Mouse (Mus musculus): ENCODE data around the gene Rnf215.
"Not testable (repeated sequence)": the region's sequence is repeated elsewhere in the genome, so short reads cannot be mapped to it uniquely, and the experiment has no call there.

Gene Rnf215

GRCm38 (mm10) chr11:4147098-4147497, 12.1 kb downstream of the Rnf215 start:
- DNase-seq (ENCODE audit: low read depth): no peak

- no peak for DNase-seq (ENCODE audit: low read depth)
Measured at GRCm38 (mm10) chr11:4148120-4148519, 13.1 kb downstream of the Rnf215 start.

- DNase-seq (ENCODE audit: low read depth): no peak
Measured at GRCm38 (mm10) chr11:4148536-4149156, 13.6 kb downstream of the Rnf215 start.

- DNase-seq (ENCODE audit: low read depth): no peak
Measured at GRCm38 (mm10) chr11:4149886-4150285, 14.9 kb downstream of the Rnf215 start.

- no peak for DNase-seq (ENCODE audit: low read depth)
Measured at GRCm38 (mm10) chr11:4153694-4154093, 18.7 kb downstream of the Rnf215 start.

GRCm38 (mm10) chr11:4155641-4156040, 20.6 kb downstream of the Rnf215 start:
- no peak for DNase-seq (ENCODE audit: low read depth)

GRCm38 (mm10) chr11:4158676-4159075, 23.7 kb downstream of the Rnf215 start:
- no peak for DNase-seq (ENCODE audit: low read depth)

- DNase-seq (ENCODE audit: low read depth): peak; percentile 95
Measured at GRCm38 (mm10) chr11:4159808-4160708, 25.1 kb downstream of the Rnf215 start, which contains the start of the genes Ccdc157 and Sf3a1. Gene Ccdc157 (minus strand): TSS chr11:4160293. Gene Sf3a1 (plus strand): TSS chr11:4160350.

GRCm38 (mm10) chr11:4160758-4161480, 25.9 kb downstream of the Rnf215 start:
- DNase-seq (ENCODE audit: low read depth): no peak

GRCm38 (mm10) chr11:4164701-4165100, 29.7 kb downstream of the Rnf215 start:
- no peak for DNase-seq (ENCODE audit: low read depth)

- no peak for DNase-seq (ENCODE audit: low read depth)
Measured at GRCm38 (mm10) chr11:4166467-4167090, 31.6 kb downstream of the Rnf215 start.

- no peak for DNase-seq (ENCODE audit: low read depth)
Measured at GRCm38 (mm10) chr11:4174586-4174985, 39.6 kb downstream of the Rnf215 start.

- no peak for DNase-seq (ENCODE audit: low read depth)
Measured at GRCm38 (mm10) chr11:4177716-4178115, 42.7 kb downstream of the Rnf215 start.

GRCm38 (mm10) chr11:4182061-4182460, 47.1 kb downstream of the Rnf215 start:
- DNase-seq (ENCODE audit: low read depth): no peak

- no peak for DNase-seq (ENCODE audit: low read depth)
Measured at GRCm38 (mm10) chr11:4183511-4183910, 48.5 kb downstream of the Rnf215 start.

GRCm38 (mm10) chr11:4184251-4184952, 49.4 kb downstream of the Rnf215 start:
- DNase-seq (ENCODE audit: low read depth): peak; percentile 35

GRCm38 (mm10) chr11:4185480-4185879, 50.5 kb downstream of the Rnf215 start:
- not testable (repeated sequence) for DNase-seq (ENCODE audit: low read depth)

GRCm38 (mm10) chr11:4186486-4187317, 51.7 kb downstream of the Rnf215 start, which contains the start of gene Tbc1d10a:
Gene Tbc1d10a (plus strand): TSS chr11:4186789.
- peak; percentile 99 for DNase-seq (ENCODE audit: low read depth)

- no peak for DNase-seq (ENCODE audit: low read depth)
Measured at GRCm38 (mm10) chr11:4187318-4187700, 52.3 kb downstream of the Rnf215 start.

GRCm38 (mm10) chr11:4189182-4189581, 54.2 kb downstream of the Rnf215 start:
- DNase-seq (ENCODE audit: low read depth): no peak

Measured in naive thymus-derived CD4-positive, alpha-beta T cell, adult 2 months (primary cell).